Mouse (Mus musculus) naive thymus-derived CD4-positive, alpha-beta T cell, adult 2 months (primary cell): Measurements from ENCODE around the gene Mepe.

Experiments used
- DNase-seq: peaks from one replicate; pipeline ENCODE4 v3.0.0-alpha.2; 2011; ENCODE audit warnings: low read depth

Gene Mepe

GRCm38 (mm10) chr5:104351874-104352273, 26.7 kb downstream of the Mepe start:
- no peak for DNase-seq

DNA sequence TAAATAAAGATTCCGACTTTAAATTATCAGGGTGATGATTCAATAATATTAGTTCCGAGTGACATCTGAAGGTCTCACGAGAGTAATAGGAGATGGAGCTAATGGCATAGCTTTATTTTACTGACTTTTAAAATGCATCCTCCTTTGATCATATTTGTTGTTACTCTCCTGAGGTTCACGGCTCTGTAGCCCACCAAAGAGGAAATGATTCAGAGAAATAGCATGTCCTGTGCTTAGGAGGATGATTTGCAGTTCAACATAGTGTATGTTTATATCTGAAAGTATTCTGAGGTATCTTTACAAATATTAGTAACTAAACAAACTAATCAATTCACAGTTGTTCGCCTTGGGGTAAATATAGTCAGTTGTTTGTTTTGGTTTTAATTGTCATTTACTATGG, 32.4 kb downstream of the Mepe start:
- no peak for DNase-seq

DNA sequence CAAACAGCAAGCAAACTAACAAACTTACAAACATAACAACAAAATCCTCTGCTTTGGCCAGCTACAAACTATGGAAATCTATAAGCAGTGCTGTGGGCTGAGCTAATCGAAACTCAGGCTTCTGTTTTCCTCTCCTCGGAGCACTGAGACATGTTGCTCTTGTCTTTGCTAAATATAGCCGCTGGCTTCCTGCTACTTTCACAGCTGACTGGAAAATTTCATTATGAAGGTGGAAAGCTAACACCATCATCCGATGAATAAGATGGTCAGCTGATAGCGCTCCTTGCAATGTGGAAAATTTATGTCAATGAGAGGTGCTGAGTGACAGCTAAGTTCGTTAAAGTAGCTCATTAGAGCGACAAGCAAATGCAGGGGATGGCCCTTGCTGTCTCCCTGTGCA, 33.5 kb downstream of the Mepe start:
- no peak for DNase-seq

- DNase-seq, result no peak
These were observed 34.1 kb downstream of the Mepe start for GRCm38 (mm10) chr5:104359257-104359656.

DNA sequence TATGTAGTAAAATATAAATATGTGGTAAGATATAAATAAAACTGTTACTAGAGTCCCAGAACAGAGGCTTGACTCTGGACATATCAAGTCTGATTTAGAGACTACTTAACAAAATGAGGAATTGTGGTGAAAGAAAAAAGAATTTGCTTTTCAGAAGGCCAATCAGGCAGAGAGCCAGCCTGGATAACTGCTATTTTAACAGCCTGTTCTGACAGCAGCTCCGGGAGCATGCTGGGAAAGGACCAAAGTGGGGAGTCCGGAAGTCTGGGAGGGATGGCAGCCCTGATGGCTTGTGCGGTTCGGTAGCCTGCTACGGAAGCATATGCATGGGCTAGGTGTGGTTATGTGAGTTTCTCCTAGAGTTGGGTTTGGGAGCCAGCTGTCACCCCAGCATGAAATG, 45.5 kb downstream of the Mepe start:
- DNase-seq, result no peak

GRCm38 (mm10) chr5:104371284-104371683, 46.2 kb downstream of the Mepe start:
- DNase-seq, result no peak

DNA sequence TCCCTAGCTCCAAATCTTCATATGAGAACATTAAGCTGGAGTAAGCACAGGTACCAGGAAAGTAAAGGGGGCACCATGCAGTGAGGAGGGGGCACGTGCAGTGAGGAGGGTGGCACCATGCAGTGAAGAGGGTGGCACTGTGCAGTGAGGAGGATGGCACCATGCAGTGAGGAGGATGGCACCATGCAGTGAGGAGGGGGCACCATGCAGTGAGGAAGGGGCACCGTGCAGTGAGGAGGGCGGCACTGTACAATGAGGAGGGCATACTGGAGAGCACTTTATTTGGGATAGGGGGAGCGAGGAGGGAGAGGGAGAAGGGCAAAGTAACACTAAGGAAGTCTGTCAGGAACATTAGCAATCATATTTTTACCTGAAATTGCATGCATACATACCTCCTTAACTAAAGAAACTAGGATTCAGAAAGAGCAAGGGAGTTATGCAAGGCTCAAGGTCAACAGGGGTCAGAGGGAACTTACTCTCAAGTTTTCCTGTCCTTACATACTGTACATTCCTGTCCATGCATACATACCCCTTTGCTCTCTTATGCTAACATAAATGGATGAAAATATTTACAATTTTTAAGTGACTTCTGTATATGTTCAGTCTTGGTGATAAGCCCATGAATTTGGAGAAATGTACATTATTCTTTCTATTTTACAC, 48.6 kb downstream of the Mepe start:
- no peak for DNase-seq

DNA sequence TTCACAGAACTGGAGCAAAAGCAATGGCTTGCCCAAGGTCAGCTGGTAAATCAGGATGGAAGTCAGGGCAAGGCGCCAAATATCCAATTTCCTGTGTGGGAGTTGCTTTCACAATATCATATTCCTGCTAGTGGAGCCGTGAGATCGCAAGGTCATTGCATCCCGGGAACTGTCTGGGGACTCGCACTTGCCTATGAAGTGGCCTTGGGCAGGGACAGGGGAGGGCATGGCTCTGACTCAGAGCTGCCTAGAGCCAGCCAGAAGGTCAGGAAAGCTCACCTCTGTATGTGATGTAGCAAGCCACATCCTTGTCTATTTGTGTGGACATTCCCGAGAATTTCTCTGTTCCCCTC, 49.2 kb downstream of the Mepe start:
- no peak for DNase-seq

GRCm38 (mm10) chr5:104375132-104375531, 50.0 kb downstream of the Mepe start:
- no peak for DNase-seq

GRCm38 (mm10) chr5:104376890-104377289, 51.8 kb downstream of the Mepe start:
- DNase-seq, result no peak

DNA sequence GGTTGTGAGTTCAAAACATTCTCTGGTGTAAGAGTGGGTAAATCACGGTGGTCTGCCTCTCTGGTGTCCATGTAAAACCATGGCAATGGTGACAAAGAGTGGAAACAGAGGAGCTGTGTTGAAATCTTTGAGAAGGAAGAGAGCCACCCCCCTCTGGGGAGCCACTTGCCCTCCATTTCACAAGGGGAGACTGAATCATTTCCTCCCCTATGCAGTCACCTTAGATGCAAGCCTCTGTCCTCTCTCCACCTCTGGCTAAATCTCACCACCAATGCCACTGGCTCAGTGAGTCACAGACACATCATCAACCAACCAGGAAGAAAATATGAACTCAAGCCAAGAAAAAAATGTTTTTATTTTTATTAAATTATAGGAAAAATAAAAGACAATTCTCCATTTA, 55.4 kb downstream of the Mepe start:
- DNase-seq, result no peak

- no peak for DNase-seq
These were observed 56.5 kb downstream of the Mepe start for GRCm38 (mm10) chr5:104381671-104382070.

GRCm38 (mm10) chr5:104384540-104384939, 59.4 kb downstream of the Mepe start:
- DNase-seq, result no peak

DNA sequence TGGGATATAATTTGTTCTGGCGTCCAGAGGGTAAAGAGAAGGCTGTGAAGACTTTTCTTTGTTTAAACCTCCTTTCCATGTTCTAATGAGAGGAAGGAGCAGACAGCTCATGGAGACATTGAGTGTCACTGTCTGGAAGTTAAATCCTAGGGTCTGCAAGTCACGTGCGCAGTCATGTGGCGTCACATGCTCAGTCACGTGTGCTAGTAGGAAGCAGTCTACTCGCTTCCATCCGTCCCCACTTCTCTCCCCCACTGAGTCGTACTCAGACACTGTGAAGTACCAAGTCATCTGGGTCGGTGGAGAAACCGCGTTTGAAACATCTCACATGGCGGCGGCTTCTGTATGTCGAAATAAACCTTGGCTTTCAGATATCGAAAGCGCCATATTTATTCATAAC, 60.4 kb downstream of the Mepe start:
- no peak for DNase-seq

DNA sequence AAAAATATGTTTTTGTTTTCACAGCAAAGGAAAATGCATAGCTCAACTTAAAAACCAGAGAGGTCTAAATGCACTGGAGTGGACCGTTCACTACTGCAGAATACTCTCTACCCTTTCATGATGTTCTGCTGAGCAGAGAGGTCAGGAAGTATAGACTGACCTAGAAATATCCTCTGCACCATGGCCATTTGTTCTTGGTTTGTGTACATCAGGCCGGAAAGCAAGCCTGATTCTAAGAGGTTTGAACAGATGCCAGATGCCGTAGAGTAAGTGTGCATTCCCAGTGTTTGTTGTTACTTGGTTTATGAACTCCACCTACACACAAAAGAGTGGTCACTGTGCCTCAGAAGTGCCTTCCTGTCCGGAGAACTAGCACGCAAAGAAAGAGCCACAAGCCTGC, 61.8 kb downstream of the Mepe start:
- no peak for DNase-seq
